Mouse (Mus musculus) ovary, adult 2 months (tissue): Measurements from ENCODE around the gene Syce2. TPM values are rescaled to one million over a fixed set of nuclear protein-coding genes. Genes with fewer than 3 reads are reported as not detected.

ENCODE experiments used
- polyA plus RNA-seq: library from polyadenylated mRNA; depleted of rRNA; stranded (reverse); fragments of >200 nt; gene quantifications from 2 replicates; pipeline ENCODE4 v1.2.3, GENCODE M21; 2012; rRNA removed

Gene Syce2
- 9.6 and 13.0 TPM in 2 replicates for polyA plus RNA-seq

GRCm38 (mm10) chr8:84871376-84872308 is at the start of gene Syce2:
Gene Syce2 (plus strand): TSS chr8:84872111.

GRCm38 (mm10) chr8:84822723-84823122 is 49.2 kb upstream of the Syce2 start, which contains the start of gene Dand5:
Gene Dand5 (minus strand): TSS chr8:84822823.

GRCm38 (mm10) chr8:84831490-84831889 is 40.4 kb upstream of the Syce2 start, which contains the start of gene Gadd45gip1:
Gene Gadd45gip1 (plus strand): TSS chr8:84831522.

GRCm38 (mm10) chr8:84840248-84840999 is 31.5 kb upstream of the Syce2 start, which contains the start of gene Rad23a:
Gene Rad23a (minus strand): TSS chr8:84840665.

GRCm38 (mm10) chr8:84846722-84847572 is 25.0 kb upstream of the Syce2 start, which contains the start of gene Calr:
Gene Calr (minus strand): TSS chr8:84846934.

DNA sequence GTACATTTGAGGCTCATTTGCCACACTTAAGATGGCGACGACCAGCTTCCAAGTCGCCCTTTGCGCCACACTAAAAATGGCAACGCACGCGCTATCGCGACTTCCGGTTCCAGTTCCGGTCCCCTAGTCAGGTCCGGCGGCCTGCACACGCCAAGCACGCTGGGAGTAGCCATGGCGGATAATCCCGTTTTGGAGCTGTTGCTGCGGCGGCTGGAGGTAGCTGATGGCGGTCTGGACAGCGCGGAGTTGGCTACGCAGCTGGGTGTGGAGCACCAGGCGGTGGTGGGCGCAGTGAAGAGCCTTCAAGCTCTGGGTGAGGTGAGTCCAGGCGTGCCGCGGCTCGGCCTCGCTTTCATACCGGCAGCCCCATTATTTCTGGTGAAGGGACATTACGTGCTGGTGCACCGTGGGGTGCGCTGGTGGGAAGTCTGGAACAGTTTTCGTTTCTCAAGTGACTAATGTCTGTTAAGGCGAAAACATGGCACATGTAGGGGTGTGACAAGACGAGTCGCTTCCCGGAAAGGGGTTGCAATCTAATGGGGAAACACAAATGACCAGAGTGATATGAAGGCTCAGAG is 15.0 kb upstream of the Syce2 start, which contains the start of gene Farsa:
Gene Farsa, plus strand, starts transcription at position 126 of the 578 bp plus-strand sequence.

GRCm38 (mm10) chr8:84893709-84894134 is 21.8 kb downstream of the Syce2 start, which contains the start of gene Gcdh:
Gene Gcdh (minus strand): TSS chr8:84893921.

GRCm38 (mm10) chr8:84901752-84902151 is 29.8 kb downstream of the Syce2 start, which contains the start of gene Klf1:
Gene Klf1 (plus strand): TSS chr8:84901928.

DNA sequence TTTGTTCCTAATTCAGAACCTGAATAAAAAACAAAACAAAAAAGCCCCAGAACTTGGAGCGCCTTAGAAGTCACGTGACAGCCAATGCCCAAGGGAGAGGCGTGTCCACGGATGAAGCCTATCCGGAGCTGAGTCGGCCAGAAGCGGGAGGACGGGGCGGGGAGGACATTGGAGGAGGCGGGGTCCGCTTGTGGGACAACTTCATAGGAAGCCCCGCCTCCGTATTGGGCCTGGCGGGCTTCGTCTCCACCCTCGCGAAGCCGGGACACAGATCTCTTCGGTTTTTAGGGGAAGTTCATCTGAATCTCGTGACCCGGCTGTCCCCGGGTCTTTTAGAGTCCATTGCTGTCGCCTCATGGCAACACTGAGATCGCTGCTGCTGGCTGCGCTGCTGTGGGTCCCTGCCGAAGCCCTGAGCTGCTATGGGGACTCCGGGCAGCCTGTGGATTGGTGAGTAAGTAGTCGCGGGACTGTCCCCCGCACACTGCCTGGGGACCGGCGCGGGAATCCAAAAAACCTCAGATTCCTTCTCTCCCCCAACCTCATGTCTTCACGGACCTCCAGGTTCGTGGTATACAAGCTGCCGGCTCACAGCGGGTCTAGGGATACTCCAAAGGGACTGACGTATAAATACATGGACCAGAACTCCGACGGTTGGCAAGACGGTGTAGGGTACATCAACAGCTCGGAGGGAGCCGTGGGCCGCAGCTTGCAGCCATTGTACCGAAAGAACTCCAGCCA is 36.7 kb downstream of the Syce2 start, which contains the start of gene Dnase2a:
Gene Dnase2a, plus strand, starts transcription at position 140 of the 741 bp plus-strand sequence.

DNA sequence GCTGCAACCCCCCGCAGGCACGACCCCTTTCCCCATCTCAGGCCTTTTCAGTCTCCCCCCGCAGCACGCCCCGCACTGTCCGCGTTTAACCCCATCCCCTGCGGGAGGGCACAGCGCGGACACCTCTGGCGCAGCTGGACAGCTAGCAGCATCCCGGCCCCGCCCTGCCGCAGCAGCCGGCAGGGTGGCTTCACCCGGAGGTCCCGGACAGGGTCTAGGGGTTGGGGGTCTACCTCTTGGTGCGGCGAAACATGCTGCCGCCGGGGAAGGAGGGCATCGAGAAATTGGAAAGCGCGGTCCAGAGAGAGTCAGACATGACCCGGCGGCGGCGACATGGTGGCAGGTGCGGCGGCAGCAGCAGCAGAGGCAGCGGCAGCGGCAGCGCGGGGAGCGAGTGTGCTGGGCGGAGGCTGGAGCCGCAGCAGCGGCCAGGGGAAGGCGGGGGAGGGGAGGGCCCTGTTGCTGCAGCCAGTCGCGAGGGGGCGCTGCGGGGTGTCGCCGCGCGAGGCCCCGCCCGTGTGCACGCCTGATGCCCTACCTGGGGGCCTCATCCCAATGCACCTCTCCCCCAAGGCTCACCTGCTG is 65.1 kb downstream of the Syce2 start, which contains the start of gene Mast1:
Gene Mast1, minus strand, starts transcription at position 398 of the 585 bp plus-strand sequence.

Other genes with a start within 250 kb of the Syce2 start
- gene Ier2, start 209.3 kb upstream of the Syce2 start, polyA plus RNA-seq = 17.5 and 18.9 TPM in 2 replicates
- 155 and 174 TPM in 2 replicates for gene Trmt1, start 185.8 kb upstream of the Syce2 start, polyA plus RNA-seq
- gene Nacc1, start 184.2 kb upstream of the Syce2 start, polyA plus RNA-seq = 196 and 200 TPM in 2 replicates
- gene Lyl1, start 170.7 kb upstream of the Syce2 start, polyA plus RNA-seq = 7.4 and 9.1 TPM in 2 replicates
- 0.33 and 0.97 TPM in 2 replicates for gene G430095P16Rik, start 149.1 kb upstream of the Syce2 start, polyA plus RNA-seq
- 78.5 and 79.3 TPM in 2 replicates for gene Nfix, start 71.8 kb upstream of the Syce2 start, polyA plus RNA-seq
- gene Dand5, start 49.3 kb upstream of the Syce2 start, polyA plus RNA-seq = 2.2 and 3.9 TPM in 2 replicates
- gene Gadd45gip1, start 40.6 kb upstream of the Syce2 start, polyA plus RNA-seq = 111 and 172 TPM in 2 replicates
- 67.1 and 86.6 TPM in 2 replicates for gene Rad23a, start 31.4 kb upstream of the Syce2 start, polyA plus RNA-seq
- gene Calr, start 25.2 kb upstream of the Syce2 start, polyA plus RNA-seq = 235 and 272 TPM in 2 replicates
- gene Farsa, start 15.1 kb upstream of the Syce2 start, polyA plus RNA-seq = 62.9 and 83.9 TPM in 2 replicates
- gene Gcdh, start 21.8 kb downstream of the Syce2 start, polyA plus RNA-seq = 119 and 170 TPM in 2 replicates
- 0.68 and 1.3 TPM in 2 replicates for gene Klf1, start 29.8 kb downstream of the Syce2 start, polyA plus RNA-seq
- 14.7 and 22.8 TPM in 2 replicates for gene Dnase2a, start 36.4 kb downstream of the Syce2 start, polyA plus RNA-seq
- gene Mast1, start 65.2 kb downstream of the Syce2 start, polyA plus RNA-seq = 0.17 and 0.18 TPM in 2 replicates
- 0.12 and 0.22 TPM in 2 replicates for gene Rtbdn, start 74.9 kb downstream of the Syce2 start, polyA plus RNA-seq
- 3.0 and 4.6 TPM in 2 replicates for gene Gm49661, start 97.3 kb downstream of the Syce2 start, polyA plus RNA-seq
- gene Prdx2, start 97.5 kb downstream of the Syce2 start, polyA plus RNA-seq = 272 and 313 TPM in 2 replicates
- 71.9 and 104 TPM in 2 replicates for gene Rnaseh2a, start 97.7 kb downstream of the Syce2 start, polyA plus RNA-seq
- 88.0 and 111 TPM in 2 replicates for gene Junb, start 106.6 kb downstream of the Syce2 start, polyA plus RNA-seq
- 12.0 and 13.4 TPM in 2 replicates for gene Hook2, start 118.5 kb downstream of the Syce2 start, polyA plus RNA-seq
- gene Best2, start 142.4 kb downstream of the Syce2 start, polyA plus RNA-seq = 0.08 and 0.13 TPM in 2 replicates
- 160 and 216 TPM in 2 replicates for gene Asna1, start 153.2 kb downstream of the Syce2 start, polyA plus RNA-seq
- gene Trir, start 154.7 kb downstream of the Syce2 start, polyA plus RNA-seq = 134 and 160 TPM in 2 replicates
- 109 and 112 TPM in 2 replicates for gene Tnpo2, start 164.8 kb downstream of the Syce2 start, polyA plus RNA-seq
- gene Fbxw9, start 187.9 kb downstream of the Syce2 start, polyA plus RNA-seq = 90.1 and 104 TPM in 2 replicates
- 1.8 and 2.4 TPM in 2 replicates for gene Gm5741, start 195.9 kb downstream of the Syce2 start, polyA plus RNA-seq
- gene Dhps, start 199.6 kb downstream of the Syce2 start, polyA plus RNA-seq = 76.3 and 84.0 TPM in 2 replicates
- gene Wdr83os, start 208.6 kb downstream of the Syce2 start, polyA plus RNA-seq = 138 and 173 TPM in 2 replicates
- gene Wdr83, start 209.2 kb downstream of the Syce2 start, polyA plus RNA-seq = 36.8 and 41.0 TPM in 2 replicates
- gene Man2b1, start 211.2 kb downstream of the Syce2 start, polyA plus RNA-seq = 58.0 and 71.1 TPM in 2 replicates